ENCODE assay signal across 8 mouse cellular contexts in genomic region chrX:51017851-51018785, GRCm38 (mm10). TPM values are rescaled to one million over a fixed set of nuclear protein-coding genes. Genes with fewer than 3 reads are reported as not detected.
DNase-seq lines count a peak whose midpoint lies in the region; ATAC-seq and TF ChIP-seq lines count a peak whose summit lies in the region.

TSS of gene Rap2c (minus strand) at chrX:51018018.

- no peak for TF ChIP-seq POLR2A in ES-Bruce4 (IDR thresholded peaks at IDR 0.05; ENCODE audit: insufficient read depth, low read length)

- peak within 1 kb of the TSS; percentile 71 for H3K4me2 ChIP-seq in heart, embryonic 16.5 days (ENCODE audit: low read depth, low read length)
- peak within 1 kb of the TSS; percentile 74 for H3K4me2 ChIP-seq in liver, embryonic 15.5 days
- peak within 1 kb of the TSS; percentile 50 for H3K4me2 ChIP-seq in neural tube, embryonic 11.5 days (ENCODE audit: low read depth)

- no peaks in the 10 kb centered on the region for H3K9me3 ChIP-seq in ES-Bruce4 (replicated peaks; ENCODE audit: control insufficient read depth, insufficient read depth, low read length, poor library complexity, severe bottlenecking)
- no peaks in the 10 kb centered on the region for H3K9me3 ChIP-seq in forebrain, embryonic 10.5 days
- H3K9me3 ChIP-seq in heart, embryonic 16.5 days (replicated peaks; ENCODE audit: control insufficient read depth, low read length): no peaks in the 10 kb centered on the region
- no peaks in the 10 kb centered on the region for H3K9me3 ChIP-seq in liver, embryonic 15.5 days (replicated peaks)
- H3K9me3 ChIP-seq in neural tube, embryonic 11.5 days (ENCODE audit: control insufficient read depth, low read length): no peaks in the 10 kb centered on the region

- no peak for TF ChIP-seq EP300 in ES-Bruce4 (IDR thresholded peaks at IDR 0.05; ENCODE audit: insufficient read depth, low read depth, low read length)

- 23% methylated on average over 17 of the region's 92 CpGs for whole genome bisulfite sequencing in forebrain, embryonic 10.5 days
- WGBS in heart, embryonic 16.5 days: 14% methylated on average over 40 of the region's 92 CpGs
- 18% methylated on average over 35 of the region's 92 CpGs for WGBS in liver, embryonic 15.5 days (ENCODE audit: insufficient replicate concordance)
- 29% methylated on average over 9 of the region's 92 CpGs for WGBS in neural tube, embryonic 11.5 days

- TF ChIP-seq CTCF in ES-Bruce4 (IDR thresholded peaks at IDR 0.05; ENCODE audit: low read depth, low read length): no peak

- H3K4me3 ChIP-seq in ES-Bruce4 (ENCODE audit: low read depth, low read length): peak within 1 kb of the TSS; percentile 98
- peak within 1 kb of the TSS; percentile 65 for H3K4me3 ChIP-seq in forebrain, embryonic 10.5 days
- H3K4me3 ChIP-seq in heart, embryonic 16.5 days (ENCODE audit: low read length): peak within 1 kb of the TSS; percentile 64
- peak within 1 kb of the TSS; percentile 69 for H3K4me3 ChIP-seq in liver, embryonic 15.5 days (replicated peaks)
- peak within 1 kb of the TSS; percentile 54 for H3K4me3 ChIP-seq in neural tube, embryonic 11.5 days (ENCODE audit: low read depth, low read length)

- H3K9ac ChIP-seq in ES-Bruce4 (ENCODE audit: low read depth, poor library complexity, severe bottlenecking): peak within 1 kb of the TSS; percentile 99
- peak within 1 kb of the TSS; percentile 87 for H3K9ac ChIP-seq in heart, embryonic 16.5 days (ENCODE audit: low read length)
- peak within 1 kb of the TSS; percentile 68 for H3K9ac ChIP-seq in liver, embryonic 15.5 days
- H3K9ac ChIP-seq in neural tube, embryonic 11.5 days (ENCODE audit: low read length): peak within 1 kb of the TSS; percentile 75

- peak; percentile 78 for ATAC-seq in heart, embryonic 16.5 days (replicated peaks; ENCODE audit: extremely low read depth, insufficient read depth, low FRiP score)
- ATAC-seq in liver, embryonic 15.5 days (ENCODE audit: insufficient read depth): peak; percentile 71
- peak; percentile 81 for ATAC-seq in neural tube, embryonic 11.5 days (ENCODE audit: insufficient read depth, low FRiP score, low TSS enrichment)

- peak; percentile 66 for DNase-seq in c-Kit-positive CD71-negative TER-119-negative erythroid progenitor cells, embryonic 14.5 days (ENCODE audit: low read depth)
- DNase-seq in forebrain, embryonic 10.5 days (ENCODE audit: extremely low spot score, low spot score): peak; percentile 66
- peak; percentile 56 to 79 for DNase-seq in kidney, postnatal 25 days
- peak; percentile 77 for DNase-seq in neural tube, embryonic 11.5 days (ENCODE audit: low spot score)
- DNase-seq in telencephalon, adult 2 months (ENCODE audit: low read depth, low spot score): peak; percentile 29

- H3K36me3 ChIP-seq in ES-Bruce4 (ENCODE audit: control insufficient read depth, insufficient read depth, low read length, poor library complexity, severe bottlenecking): no peaks in the 10 kb centered on the region; the same call in 1 of the 2 replicates
- peaks cover 16% of the 10 kb centered on the region for H3K36me3 ChIP-seq in forebrain, embryonic 10.5 days (replicated peaks)
- H3K36me3 ChIP-seq in heart, embryonic 16.5 days (ENCODE audit: control insufficient read depth, insufficient read depth): 0 out of 2 replicates have a peak, but pooled peaks cover 4% of the 10 kb centered on the region
- H3K36me3 ChIP-seq in liver, embryonic 15.5 days (replicated peaks): 0 out of 2 replicates have a peak, but pooled peaks cover 9% of the 10 kb centered on the region
- H3K36me3 ChIP-seq in neural tube, embryonic 11.5 days (ENCODE audit: control insufficient read depth, insufficient read depth, low read length): no peaks in the 10 kb centered on the region

- no peaks in the 10 kb centered on the region for H3K4me1 ChIP-seq in ES-Bruce4 (ENCODE audit: control insufficient read depth, insufficient read depth, low read length)
- peaks cover 13% of the 10 kb centered on the region; the same call in 1 of the 2 replicates for H3K4me1 ChIP-seq in forebrain, embryonic 10.5 days
- H3K4me1 ChIP-seq in heart, embryonic 16.5 days (ENCODE audit: control insufficient read depth, insufficient read depth, low read length): peaks cover 8% of the 10 kb centered on the region; the same call in 1 of the 2 replicates
- peaks cover 8% of the 10 kb centered on the region; the same call in 1 of the 2 replicates for H3K4me1 ChIP-seq in liver, embryonic 15.5 days (replicated peaks)
- no peaks in the 10 kb centered on the region for H3K4me1 ChIP-seq in neural tube, embryonic 11.5 days (ENCODE audit: control insufficient read depth, insufficient read depth, low read length)

- peak within 1 kb of the TSS; percentile 86 for H3K27ac ChIP-seq in ES-Bruce4 (ENCODE audit: insufficient read depth, low read length)
- H3K27ac ChIP-seq in forebrain, embryonic 10.5 days: peak within 1 kb of the TSS; percentile 97
- H3K27ac ChIP-seq in heart, embryonic 16.5 days (ENCODE audit: low read length): peak within 1 kb of the TSS; percentile 98
- H3K27ac ChIP-seq in liver, embryonic 15.5 days (replicated peaks): peak within 1 kb of the TSS; percentile 91
- peak within 1 kb of the TSS; percentile 91 for H3K27ac ChIP-seq in neural tube, embryonic 11.5 days (ENCODE audit: low read depth, low read length)

- no peaks in the 10 kb centered on the region for H3K27me3 ChIP-seq in ES-Bruce4 (ENCODE audit: control insufficient read depth, insufficient read depth, low read length, poor library complexity, severe bottlenecking)
- H3K27me3 ChIP-seq in forebrain, embryonic 10.5 days (ENCODE audit: poor library complexity, severe bottlenecking): no peaks in the 10 kb centered on the region
- H3K27me3 ChIP-seq in heart, embryonic 16.5 days (ENCODE audit: control insufficient read depth, insufficient read depth, low read length): no peaks in the 10 kb centered on the region
- no peaks in the 10 kb centered on the region for H3K27me3 ChIP-seq in liver, embryonic 15.5 days
- H3K27me3 ChIP-seq in neural tube, embryonic 11.5 days (ENCODE audit: control insufficient read depth, insufficient read depth, low read length): no peaks in the 10 kb centered on the region

RNA-seq across cellular contexts. Expression of gene Rap2c, which starts in this region (rescaled TPM):
- 45.1 and 49.9 TPM in 2 replicates for polyA plus RNA-seq in ES-Bruce4 (2011; ENCODE audit: insufficient read depth, insufficient read length, low read depth, missing spikeins)
- 21.3 and 21.9 TPM in 2 replicates for polyA plus RNA-seq in forebrain, embryonic 10.5 days (2016; fragmentation: Nextera tagmentation; extraction: Ambion mirVana)
- 12.8 and 13.4 TPM in 2 replicates for polyA plus RNA-seq in heart, embryonic 16.5 days (2015; fragmentation: Nextera tagmentation; extraction: Ambion mirVana)
- 7.9 and 8.1 TPM in 2 replicates for polyA plus RNA-seq in liver, embryonic 15.5 days (2015; fragmentation: Nextera tagmentation; extraction: Ambion mirVana)
- polyA plus RNA-seq in neural tube, embryonic 11.5 days (2014; fragmentation: Nextera tagmentation; extraction: Ambion mirVana): 34.2 and 36.4 TPM in 2 replicates

Comparison
In these comparisons a context has a peak if more than half of its experiments do, and no peak if none do; other contexts are left out.
1. Peak in every context shown above with its lines: DNase-seq, ATAC-seq, H3K4me3 ChIP-seq and H3K27ac ChIP-seq.